Mouse (Mus musculus) liver, postnatal 0 days (tissue): ENCODE measurements around the gene Rsph1.
A peak's percentile ranks its signal among the peaks of the same experiment; 100 is the strongest.

ENCODE experiments used
- CTCF ChIP-seq: sonication (generic); IDR thresholded peaks from 2 replicates; pipeline ENCODE4 v1.5.1; 2016; ENCODE audit warnings: antibody characterized with exemption, low read depth
- EP300 ChIP-seq: IDR thresholded peaks from 2 replicates; pipeline ENCODE4 v1.6.1; 2016; ENCODE audit warnings: antibody characterized with exemption, low read depth, mild to moderate bottlenecking

GRCm38 (mm10) chr17:31259825-31260224, 17.4 kb downstream of the Rsph1 start:
- TF ChIP-seq EP300 (no peak), CTCF (peak; percentile 48)
